Mouse (Mus musculus) layer of hippocampus, adult 8-10 months (tissue): ENCODE measurements at regions not wholly inside any gene's neighbourhood (a gene's known extent, or its start where the extent isn't known, plus 50 kb on each side); places are given as distances from the start of the nearest gene placed in this dataset.

Experiments used
- DNase-seq, 2 experiments: peaks; one replicate each; pipeline ENCODE4 v3.0.0; 2022; ENCODE audit warnings: low spot score in 2 of 2

- DNase-seq: peak in 1 of 2 experiments; percentile 2
Measured at GRCm38 (mm10) chr13:82780826-82781225, 723.0 kb upstream of the Mef2c start.
